Mouse (Mus musculus) neural tube, embryonic 11.5 days (tissue): ENCODE measurements at regions not wholly inside any gene's neighbourhood (a gene's known extent, or its start where the extent isn't known, plus 50 kb on each side); places are given as distances from the start of the nearest gene placed in this dataset.

Source experiments
- ATAC-seq: fragments of 200-750 bp; cut with Nextera tagmentation; 2 replicates; pipeline ENCODE4 v1.8.0; 2017; ENCODE audit warnings: moderate number of reproducible peaks, mild to moderate bottlenecking, moderate TSS enrichment, moderate library complexity; ENCODE audit not compliant: insufficient read depth, low FRiP score, low TSS enrichment
- DNase-seq: peaks from one replicate; pipeline ENCODE4 v3.0.0-alpha.2; 2015; ENCODE audit warnings: low spot score
- H3K27ac ChIP-seq: fragments of 300-500 bp; sonication (generic); 2 replicates; pipeline ENCODE4 v1.5.1; 2014; ENCODE audit warnings: low read depth, mild to moderate bottlenecking, low read length
- H3K27me3 ChIP-seq: fragments of 300-500 bp; sonication (generic); 2 replicates; pipeline ENCODE4 v1.6.1; 2014; ENCODE audit warnings: mild to moderate bottlenecking, low read length, mixed read lengths; ENCODE audit not compliant: control insufficient read depth, insufficient read depth
- H3K36me3 ChIP-seq: fragments of 300-500 bp; sonication (generic); 2 replicates; pipeline ENCODE4 v1.6.1; 2014; ENCODE audit warnings: mild to moderate bottlenecking, low read length, moderate library complexity, mixed read lengths; ENCODE audit not compliant: control insufficient read depth, insufficient read depth
- H3K4me1 ChIP-seq: fragments of 300-500 bp; sonication (generic); 2 replicates; pipeline ENCODE4 v1.6.1; 2014; ENCODE audit warnings: low read length, mixed read lengths; ENCODE audit not compliant: control insufficient read depth, insufficient read depth
- H3K4me2 ChIP-seq: fragments of 300-500 bp; sonication (generic); 2 replicates; pipeline ENCODE4 v1.6.1; 2014; ENCODE audit warnings: low read depth, mild to moderate bottlenecking, moderate library complexity
- H3K4me3 ChIP-seq: fragments of 300-500 bp; sonication (generic); 2 replicates; pipeline ENCODE4 v1.5.1; 2014; ENCODE audit warnings: low read depth, low read length
- H3K9ac ChIP-seq: fragments of 300-500 bp; sonication (generic); 2 replicates; pipeline ENCODE4 v1.6.1; 2014; ENCODE audit warnings: mild to moderate bottlenecking, low read length
- H3K9me3 ChIP-seq: fragments of 300-500 bp; sonication (generic); 2 replicates; pipeline ENCODE4 v1.6.1; 2016; ENCODE audit warnings: low read length; ENCODE audit not compliant: control insufficient read depth

DNA sequence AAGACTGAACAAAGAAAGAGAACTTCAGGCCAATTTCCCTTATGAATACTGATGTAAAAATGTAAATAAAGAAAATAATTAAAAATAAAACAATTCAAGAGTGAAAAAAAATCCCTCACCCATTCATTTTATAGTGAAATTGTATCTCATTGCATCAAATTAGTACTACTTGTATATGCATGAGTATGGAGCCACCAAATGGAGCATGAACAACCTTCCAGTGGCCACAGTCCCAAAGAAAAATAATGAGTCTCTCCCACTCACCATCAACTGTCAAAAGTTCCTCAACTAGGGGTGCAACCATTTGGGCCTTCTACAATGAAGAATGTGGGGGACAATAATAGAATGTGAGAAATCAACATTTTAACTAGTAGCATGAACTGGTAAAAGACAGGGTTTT is 54.1 kb upstream of the Rspo3 start:
- ATAC-seq (no peak), DNase-seq (no peak)
- H3K4me2 ChIP-seq = no peak overlapping the region
- H3K27ac ChIP-seq = no peak overlapping the region
- no peaks in the 10 kb centered on the region for H3K36me3 ChIP-seq
- H3K9me3 ChIP-seq = no peaks in the 10 kb centered on the region
- no peak overlapping the region for H3K9ac ChIP-seq
- H3K4me3 ChIP-seq = no peak overlapping the region
- H3K4me1 ChIP-seq = no peaks in the 10 kb centered on the region
- H3K27me3 ChIP-seq = no peaks in the 10 kb centered on the region
